Mouse (Mus musculus): ENCODE data around the gene Prkca. TPM values are rescaled to one million over a fixed set of nuclear protein-coding genes. Genes with fewer than 3 reads are reported as not detected.

Gene Prkca
- polyA plus RNA-seq, 2 experiments from 2014 or later: 11.7 to 15.3 TPM

DNA sequence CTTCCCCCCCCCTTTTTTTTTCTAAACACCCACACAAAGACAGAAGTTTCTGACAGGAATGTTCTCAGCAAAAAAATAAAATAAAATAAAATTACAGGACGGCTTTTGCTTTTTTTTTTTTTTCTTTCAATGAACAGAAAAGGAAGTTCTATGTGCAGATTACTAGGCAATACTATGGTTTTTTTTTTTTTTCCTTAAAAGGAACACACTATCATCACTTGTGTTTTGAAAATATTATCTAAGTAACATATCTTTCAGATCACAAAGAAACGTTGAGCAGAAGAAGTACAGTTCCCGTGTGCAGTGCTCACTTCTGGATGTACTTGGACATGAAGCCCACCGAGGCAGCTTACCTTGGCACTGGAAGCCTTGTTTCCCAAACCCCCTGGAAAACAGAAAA, 3.4 kb downstream of the Prkca start:
- no peak for ATAC-seq

DNA sequence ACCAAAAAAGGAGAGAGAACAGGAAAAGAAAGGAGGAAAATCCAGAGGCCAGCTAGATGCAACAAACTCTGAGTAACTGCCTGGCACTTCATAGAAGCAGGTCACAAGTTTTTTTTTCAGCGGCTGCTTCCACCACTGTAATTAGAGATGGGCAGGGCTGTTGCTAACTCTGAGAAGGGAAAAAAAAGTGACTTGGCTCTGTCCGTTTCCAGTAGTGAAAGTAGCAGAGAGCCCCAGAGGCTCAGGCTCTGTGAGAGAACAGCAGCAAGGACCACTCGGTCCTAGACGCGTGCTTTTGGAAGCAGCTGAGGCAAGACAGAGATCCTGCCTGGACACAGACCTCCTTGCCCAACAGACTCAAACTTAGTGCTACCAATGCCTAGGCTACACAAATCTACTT, 7.3 kb downstream of the Prkca start:
- ATAC-seq: no peak

DNA sequence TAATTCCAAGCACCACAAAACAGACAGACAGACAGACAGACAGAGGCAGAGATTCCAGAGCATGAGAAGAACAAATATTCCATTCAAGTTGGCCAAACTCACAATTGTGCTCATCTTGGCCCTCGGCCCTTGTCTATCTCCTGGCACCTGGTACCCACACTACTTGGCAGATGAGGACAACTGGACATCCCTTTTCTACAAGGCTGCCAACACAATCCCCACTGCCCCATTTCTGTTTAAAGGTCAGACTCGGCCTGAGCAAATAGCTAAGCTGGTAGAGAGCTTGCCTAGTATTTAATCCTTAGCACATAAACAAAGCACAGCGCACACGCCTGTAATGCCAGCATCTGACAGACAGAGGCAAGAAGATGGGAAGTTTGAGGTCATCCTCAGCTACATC, 8.2 kb downstream of the Prkca start:
- no peak for ATAC-seq

DNA sequence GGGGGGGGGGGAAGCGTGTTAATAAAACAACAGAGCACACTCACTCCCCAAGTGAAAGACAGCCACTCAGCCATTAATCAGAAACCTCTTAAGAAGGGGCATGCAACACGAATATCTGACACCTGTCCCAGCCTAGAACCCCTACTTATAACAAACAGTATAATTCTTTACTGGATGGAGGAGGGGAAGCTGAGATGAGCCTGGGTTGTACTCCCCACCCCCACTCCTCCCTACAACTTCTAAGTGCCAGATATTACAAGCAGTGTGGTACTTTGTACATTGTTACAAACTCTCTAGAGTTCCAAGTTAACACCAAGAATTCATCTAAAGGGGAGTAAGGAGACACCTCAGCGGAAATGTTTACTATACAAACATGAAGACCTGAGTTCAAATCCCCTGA, 9.1 kb downstream of the Prkca start:
- ATAC-seq: no peak

DNA sequence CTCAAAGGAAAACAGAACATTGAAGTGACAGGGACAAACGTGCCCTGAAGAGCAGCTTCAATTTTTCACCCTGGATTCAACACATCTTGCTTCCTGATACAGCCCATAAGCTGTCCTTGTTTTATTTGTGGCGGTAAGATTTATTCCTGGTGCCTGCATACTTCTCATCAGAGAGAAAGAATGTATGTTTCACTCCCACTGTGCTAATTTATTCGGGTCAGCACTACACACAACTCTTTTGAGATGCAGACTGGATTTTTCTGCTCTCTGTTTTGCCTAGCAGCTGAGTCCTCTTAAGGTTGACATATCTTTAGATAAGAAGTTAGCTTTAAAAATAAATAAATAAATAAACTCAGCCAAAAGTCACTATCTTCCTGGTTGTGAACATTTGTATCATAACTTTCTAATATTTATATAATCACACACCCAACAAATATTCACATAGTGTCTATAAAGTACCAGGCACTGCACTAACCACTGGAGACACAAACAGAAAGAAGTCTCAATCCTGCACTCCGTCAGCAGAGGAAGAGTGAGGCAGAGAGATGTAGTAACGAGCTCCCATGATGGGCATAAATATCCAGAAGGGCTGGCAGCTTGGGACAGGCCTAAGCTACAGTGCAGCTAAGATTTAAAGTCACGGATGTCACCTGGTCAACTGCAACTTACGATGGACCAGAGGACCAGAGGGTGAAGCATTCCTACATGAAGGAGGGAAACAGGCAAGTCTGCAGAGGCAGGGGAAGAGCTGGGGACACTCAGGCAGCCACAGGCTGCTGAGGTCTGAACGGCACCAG, 9.9 kb downstream of the Prkca start:
- no peak for ATAC-seq

DNA sequence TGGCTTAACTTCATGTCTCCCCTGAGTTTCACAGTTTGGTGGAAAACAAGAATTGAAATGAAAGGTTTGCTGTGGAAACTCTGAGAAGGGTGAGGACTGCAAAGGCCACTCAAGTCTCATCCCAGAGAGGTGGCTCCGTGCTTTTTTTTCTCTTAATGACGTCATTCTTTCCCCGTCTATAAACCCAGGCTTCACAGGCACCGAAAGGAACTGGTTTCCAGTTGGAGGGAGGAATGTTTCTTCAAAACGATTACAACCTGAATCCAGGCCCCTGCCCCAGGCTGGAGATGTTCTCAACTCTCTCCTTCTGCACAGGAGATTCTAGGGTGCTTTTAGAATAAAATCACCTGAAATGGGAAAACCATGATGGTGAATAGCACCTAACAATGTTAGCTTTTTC, 10.7 kb downstream of the Prkca start:
- ATAC-seq: no peak

DNA sequence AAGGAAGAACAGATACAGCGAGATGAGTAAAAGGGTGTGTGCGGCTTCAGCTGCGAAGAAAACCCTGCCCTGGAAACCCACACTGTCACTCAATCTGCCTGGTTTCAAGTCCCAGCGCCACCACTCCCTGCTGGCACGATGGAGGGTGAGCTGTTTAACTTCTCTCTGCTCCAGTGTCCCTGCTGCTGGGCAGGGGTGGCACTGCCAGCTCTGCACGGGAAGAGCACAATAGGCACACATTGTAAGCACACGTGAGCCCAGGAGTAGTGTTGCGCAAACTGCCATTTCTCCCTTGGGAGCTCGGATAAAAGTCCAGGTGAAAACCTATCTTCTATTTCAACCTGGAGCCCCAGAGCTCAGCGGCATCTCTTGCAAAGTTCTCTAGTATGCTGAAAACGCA, 12.9 kb downstream of the Prkca start:
- no peak for ATAC-seq

DNA sequence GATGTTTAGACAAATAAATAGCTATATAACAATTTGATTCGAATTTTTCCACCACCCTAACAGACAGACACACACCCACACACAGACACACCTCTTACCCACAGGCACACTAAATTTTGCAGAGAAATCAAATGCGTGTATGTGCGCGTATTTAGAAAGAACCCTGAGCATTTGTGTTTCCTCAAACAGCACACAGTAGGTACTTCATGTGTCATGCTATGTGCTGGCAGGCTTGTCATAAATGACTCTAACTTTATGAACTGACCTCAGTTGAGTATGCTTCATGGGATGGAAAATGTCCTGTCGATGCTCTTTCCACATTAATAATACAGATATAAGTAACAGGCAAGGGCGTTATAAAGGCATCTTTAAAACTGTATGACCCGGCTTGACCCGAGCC, 17.8 kb downstream of the Prkca start:
- ATAC-seq: no peak

DNA sequence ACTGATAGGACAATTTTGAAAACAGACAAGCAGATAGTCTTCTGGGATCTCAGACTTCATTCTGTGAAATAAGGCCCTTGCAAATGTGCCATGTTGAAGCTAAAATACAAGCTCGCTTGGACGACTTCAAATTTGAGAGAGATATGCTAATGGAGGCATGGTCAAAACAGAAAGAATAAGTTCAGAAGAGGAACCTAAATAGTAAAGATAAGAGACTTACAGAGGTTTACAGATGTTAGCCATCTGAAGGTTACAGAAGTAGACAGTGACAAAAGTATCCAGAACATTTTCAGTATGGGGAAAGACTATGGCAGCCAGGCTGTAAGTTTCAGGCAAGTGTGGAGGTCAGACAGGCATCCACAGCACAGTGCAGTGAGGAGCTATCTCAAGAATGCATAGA, 21.6 kb downstream of the Prkca start:
- ATAC-seq: no peak

DNA sequence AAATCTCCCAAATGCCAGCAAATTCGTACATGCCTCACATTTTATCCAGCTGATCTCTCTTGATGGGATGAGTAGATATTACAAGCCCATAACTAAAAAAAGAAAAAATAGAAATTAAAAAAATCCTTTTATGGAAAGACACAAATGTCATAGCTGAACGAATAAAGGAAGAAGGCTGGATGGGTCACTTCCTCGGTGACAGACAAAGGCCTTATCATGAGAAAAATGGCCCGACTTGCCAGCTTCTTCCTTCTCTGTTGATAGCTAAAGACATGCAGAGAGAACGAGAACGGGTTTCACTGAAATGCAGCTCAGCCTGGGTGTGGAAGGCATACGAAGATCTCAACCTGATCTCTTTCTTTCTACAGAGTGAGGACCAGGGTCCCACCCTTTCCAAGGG, 23.2 kb downstream of the Prkca start:
- ATAC-seq: no peak

DNA sequence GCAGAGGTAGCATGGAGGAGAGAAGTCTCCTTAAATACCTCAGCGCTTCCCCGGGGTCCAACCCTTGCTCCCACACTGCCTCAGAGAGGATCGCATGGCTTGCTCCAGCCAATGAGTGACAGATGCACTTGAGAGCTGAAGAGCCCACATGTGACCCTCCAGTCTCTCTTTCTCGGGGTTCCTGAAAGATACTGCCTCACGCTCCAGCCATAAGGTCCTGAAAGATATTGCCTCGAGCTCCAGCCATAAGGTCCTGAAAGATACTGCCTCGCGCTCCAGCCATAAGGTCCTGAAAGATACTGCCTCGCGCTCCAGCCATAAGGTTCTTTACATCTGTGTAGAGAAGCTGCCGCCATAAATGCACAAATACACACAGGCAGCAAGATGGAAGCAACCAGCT, 24.6 kb downstream of the Prkca start:
- ATAC-seq: no peak

DNA sequence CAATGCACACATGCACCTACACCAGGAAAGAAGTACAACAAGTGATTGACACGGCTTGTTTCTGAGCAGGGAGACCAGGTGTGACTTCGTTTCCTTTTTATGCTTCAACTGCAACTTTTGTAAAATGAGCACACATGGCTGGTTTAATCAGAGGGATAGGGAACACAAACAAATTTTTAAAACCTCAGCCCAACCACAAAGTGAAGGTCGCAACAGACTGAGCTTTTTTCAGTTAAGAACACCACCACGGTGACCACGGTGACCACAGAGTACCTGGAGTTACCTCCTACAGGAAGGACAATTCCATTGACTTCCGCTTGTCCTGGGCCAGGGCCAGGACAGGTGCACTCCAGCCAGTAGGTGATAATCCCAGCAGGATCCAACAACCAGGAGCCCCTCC, 25.9 kb downstream of the Prkca start:
- ATAC-seq: no peak

DNA sequence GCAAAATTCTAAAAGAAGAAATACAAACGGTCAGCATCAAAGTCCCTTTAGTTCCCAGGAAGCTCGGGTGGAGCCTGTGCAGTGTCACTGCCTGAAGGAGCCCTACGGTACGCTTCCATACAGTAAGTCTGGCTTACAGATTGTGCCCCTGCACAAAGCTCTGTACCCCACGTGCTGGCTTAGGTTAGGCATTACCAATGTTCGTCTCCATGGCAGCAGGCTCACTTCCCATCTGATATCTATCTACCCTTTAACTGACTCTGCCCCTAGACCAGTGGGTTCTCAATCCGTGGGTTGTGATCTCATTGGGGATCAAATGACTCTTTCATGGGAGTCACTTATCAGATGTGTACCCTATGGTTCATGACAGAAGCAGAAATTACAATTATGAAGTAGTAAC, 28.0 kb downstream of the Prkca start:
- ATAC-seq: no peak

DNA sequence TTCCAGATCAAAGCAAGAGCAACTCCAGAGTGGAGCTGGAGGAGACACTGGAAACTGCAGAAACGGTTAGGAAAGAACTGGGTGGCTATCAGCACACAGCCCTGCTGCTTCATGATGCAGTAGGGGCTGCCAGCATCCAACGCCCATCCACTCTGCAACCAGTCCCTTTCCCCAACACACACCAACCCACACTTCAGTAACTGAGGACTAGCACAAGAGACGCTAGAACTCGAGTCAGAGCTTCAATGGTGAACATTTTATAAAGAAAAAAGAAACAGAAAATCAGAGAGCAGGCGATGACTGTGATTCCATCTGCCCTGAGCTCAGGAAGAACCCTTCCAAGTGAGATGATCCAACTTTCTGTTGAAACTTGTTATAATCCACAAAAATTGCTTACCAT, 31.2 kb downstream of the Prkca start:
- no peak for ATAC-seq

DNA sequence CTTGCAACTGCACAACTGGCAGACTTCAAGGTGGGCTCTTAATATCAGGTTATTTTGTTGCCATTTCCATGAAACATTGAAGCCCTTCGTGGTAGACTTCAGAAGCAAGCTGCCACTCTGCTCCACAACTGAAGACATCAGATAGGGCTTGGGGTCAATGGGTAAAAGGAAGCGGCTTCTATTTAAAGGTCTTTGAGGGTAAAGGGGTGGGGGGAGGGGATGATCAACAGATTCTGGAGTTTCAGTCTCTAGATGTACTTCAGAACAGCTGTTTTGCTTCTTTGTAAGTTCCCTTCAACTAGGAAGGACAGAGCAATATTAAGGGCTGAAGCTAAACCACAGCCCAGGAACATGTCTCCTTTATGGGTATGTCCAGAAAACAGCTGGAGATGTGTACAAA, 31.8 kb downstream of the Prkca start:
- peak; percentile 32 for ATAC-seq

DNA sequence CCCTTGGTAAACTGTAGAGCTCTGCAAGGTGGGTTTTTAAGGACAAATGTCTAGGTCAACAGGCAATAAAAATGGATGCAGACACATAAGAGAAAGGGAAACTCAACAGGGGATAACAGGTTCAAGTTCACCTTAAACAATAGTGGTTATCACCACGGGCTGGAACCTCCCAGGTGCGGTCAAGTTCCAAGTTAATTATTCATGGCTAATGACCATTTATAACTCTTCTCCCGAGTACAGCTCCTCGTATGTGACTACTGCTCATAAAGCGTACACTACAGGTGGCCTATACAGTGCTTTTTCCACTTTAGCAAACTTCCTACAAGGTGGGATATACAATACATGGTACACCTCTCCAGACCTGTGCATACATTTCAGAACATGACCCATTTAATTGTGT, 33.9 kb downstream of the Prkca start:
- ATAC-seq: no peak

DNA sequence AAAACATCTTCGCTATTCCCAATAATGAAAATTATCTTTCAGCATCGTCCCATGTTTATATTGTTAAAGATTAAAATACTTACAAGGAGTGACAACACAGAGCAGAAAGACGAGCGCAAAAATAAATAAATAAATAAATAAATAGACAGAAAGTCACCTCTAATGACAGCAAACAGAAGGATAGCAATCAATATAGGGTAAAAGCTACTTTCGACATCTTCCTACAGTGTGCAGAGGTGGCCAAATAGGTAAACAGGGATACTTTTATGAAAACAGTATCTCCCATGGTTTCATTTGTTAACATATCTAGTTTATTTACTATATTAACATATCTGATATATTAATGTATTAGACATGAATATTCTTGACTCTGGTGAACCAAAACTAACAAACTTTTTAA, 35.5 kb downstream of the Prkca start:
- ATAC-seq: no peak

DNA sequence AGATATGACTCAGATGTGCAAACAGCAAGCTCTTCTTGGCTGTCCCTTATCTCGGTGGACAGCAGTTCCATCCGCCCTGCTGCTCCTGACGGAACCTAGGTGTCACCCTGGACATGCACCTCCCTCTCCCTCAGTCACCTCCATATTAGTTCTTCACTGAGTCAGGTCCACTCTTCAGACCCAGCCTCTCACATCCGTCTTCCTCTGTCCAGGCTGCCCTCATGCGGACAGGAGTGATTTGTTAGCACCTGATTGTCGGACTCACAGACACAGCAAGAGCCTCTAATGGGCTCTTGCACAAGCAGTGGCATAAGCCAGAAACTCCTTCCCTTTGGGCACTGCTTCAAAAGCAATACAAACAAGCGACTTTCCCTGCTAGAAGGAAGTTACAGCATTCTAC, 36.5 kb downstream of the Prkca start:
- no peak for ATAC-seq

DNA sequence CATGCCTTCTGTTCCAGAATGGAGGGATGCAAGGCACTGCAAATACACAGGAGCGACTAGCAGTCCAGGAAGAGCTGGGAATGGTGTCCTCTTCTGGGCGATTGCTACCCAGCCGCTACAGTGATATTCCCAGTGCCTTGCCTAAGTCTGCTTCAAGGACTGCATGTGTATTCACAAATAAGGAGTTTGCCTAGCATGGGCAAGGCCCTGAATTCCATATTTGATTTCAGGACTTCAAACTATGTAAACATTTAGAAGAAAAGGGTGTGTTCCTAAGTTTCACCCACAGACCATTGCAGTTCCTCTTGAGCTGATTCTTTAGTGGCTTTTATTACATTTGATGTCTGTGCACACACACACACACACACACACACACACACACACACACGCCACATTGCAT, 39.9 kb downstream of the Prkca start:
- ATAC-seq: no peak

DNA sequence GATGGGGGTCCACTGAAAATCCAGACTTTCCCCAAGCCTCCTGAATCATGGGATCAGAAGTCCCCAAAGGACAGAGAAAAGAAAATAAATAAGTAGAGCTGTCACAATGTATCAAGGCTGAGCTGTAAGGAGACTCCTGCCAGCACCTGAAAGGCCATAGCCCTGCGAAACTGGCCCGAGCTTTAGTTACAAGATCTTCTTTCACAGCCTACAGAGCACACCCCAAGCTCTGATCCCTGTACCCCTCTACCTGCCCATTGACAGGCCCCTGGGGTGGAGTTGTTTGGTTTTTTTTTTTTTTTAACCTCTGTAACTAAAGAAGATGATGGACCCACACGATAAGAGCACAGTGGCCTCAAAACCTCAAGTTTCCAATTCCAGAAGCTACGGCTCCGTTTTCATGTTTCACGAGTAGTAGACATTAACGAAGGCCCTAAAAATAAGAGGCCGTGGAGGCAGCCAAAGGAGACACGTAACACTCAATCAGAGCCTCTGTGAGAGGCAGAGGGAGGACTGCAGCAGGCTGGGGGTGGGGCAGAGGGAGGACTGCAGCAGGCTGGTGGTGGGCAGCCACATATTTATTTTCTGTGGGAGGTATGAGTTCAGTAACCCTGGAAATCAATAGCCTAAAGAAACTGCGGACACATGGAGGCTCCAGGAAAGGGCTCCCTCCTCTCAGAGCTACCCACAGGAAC, 41.8 kb downstream of the Prkca start:
- ATAC-seq: no peak

DNA sequence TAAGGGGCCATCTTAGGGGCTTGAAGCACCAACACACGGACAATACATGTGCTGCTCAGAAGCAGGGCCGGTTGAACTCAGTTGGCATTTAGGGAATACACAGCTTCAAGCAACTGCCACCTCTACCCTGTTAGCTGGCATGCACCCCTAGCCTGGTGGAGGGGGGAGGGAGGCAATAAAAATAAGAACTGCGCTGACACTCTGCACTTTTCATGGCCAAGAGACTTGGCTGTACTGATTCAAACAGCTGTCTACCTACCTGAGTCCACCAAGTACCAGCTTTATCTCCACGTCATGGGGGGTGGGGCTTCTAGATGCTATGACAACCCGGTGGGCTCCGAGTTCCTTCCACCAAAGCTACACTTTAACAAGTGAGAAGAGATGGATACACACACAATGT, 42.7 kb downstream of the Prkca start:
- ATAC-seq: no peak

DNA sequence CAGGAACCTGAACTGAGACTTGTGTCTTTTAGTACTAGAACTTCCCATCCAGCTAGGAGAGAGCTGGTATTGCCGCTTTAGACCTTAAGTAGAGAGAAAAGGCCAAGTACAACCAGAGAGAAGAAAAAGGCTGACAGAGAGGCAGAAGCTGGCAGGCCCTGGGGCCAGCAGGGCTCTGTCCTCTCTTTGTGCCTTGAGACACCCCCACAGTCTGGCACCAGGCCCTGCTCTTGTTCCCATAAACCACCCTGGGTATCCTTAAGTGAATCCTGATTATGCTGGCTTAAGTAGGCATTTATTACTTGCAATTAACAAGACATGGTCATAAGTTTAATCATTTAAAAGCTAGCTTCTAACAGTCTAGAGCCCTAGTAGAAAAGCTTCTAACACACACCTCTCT, 43.3 kb downstream of the Prkca start:
- no peak for ATAC-seq

DNA sequence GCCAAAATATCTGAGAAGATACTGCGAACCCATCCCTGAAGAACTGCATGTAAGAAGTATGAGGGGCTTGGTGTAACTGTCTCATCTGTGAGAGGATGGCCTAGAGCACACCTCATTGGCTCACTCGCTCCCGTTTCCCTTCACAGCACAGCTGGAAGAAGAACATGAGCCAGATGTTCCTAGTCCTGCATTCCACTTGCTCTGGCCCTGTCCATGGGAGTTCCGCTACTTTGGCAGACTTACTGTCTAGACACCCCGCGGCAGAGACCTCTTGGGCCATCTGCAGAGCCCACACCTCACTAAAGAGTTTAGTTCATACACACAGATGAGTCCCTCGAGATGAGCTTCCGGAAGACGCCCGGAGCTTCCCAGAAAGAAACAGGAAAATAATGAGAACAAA, 43.8 kb downstream of the Prkca start:
- ATAC-seq: no peak

DNA sequence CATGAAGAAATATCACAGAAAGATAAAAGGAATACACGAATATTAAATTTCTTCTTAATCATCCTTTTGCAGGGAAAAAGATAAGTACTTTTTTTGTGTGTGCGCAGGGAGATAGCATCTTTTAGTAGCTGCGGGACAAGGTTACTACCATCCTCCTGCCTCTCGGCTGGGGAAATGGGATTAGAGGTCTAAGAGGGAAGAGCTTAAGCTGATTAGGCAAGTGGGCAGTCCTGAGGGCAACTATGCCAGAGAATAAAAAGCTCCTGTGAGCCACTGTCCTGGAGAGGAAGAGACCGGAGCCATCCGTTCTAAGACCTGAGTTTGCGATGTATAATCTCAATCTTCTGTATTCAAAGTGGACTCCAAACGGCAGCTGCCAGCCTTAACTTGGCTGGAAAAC, 45.8 kb downstream of the Prkca start:
- no peak for ATAC-seq

DNA sequence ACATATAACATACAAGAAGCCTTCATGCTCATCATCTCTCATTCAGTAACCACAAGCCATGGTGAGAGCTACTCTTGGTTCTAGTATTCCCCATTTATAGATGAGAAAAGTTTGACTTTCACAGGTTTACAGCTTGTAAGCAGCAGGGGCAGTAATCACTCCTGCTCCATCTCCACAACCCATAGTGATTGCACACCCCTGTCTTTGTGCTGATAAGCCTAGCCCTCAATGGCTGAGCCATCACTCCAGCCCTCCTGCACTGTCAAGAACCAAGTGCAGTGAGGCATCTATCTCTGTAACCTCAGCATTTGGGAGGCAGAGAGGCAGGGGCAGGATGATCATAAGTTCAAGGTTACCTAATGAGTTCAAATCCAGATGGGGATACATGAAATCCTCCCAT, 48.4 kb downstream of the Prkca start:
- ATAC-seq: no peak

Data from activated CD4-positive, CD25-positive, alpha-beta regulatory T cell, adult 4 months (primary cell).